Mouse (Mus musculus): ENCODE data around the gene Fcrl6. TPM values are rescaled to one million over a fixed set of nuclear protein-coding genes. Genes with fewer than 3 reads are reported as not detected.

Fcrl6 gene
- polyA plus RNA-seq, 1 experiment: not detected

DNA sequence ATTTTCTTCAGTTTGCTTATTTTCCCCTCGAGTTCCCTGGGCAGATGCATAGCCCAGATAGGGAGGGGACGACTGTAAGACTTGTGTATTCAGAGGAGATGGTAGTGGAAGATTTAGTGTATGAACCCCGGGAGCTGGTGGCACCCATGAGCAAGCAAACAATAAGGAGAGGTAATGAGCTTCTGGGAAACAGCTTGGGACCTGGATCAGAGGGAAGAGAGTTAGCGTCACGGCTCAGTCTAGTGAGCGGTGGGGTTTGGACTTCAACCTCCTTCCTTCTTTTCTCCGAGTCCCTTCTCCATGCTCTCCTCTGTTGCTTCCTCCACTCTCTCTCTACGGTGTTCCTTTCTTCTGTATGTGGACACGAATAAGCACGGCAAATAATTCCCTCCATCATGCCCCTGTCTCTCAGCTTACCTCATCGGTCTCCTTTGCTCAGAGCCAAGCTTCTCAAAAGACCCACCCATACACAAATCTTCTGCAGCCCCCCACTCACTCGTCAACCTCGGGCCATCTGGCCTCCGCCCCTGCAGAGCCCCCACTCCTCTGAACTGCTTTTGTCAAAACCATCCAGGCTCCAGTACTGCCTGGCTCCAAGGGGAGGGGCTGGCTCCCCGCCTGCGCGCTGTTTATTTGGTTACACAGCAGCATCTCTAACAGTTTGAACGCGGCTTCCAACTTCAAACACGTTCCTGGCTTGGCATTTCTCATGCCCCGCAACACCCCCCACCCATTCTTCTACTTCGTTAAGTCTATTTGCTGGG, 14.4 kb upstream of the Fcrl6 start:
- Histone ChIP-seq H3K27me3 (replicated peaks) (peaks cover 29% of the 10 kb centered on the region), H3K9me3 (no peaks in the 10 kb centered on the region), H3K4me3 (replicated peaks) (no peak overlapping the region), H3K4me1 (no peaks in the 10 kb centered on the region), H3K36me3 (replicated peaks; ENCODE audit: low read length) (no peaks in the 10 kb centered on the region)
- TF ChIP-seq GATA1 (IDR thresholded peaks at IDR 0.05; ENCODE audit: borderline replicate concordance, low read length) (no peak), FLI1 (IDR thresholded peaks at IDR 0.05; ENCODE audit: low read length) (no peak)

DNA sequence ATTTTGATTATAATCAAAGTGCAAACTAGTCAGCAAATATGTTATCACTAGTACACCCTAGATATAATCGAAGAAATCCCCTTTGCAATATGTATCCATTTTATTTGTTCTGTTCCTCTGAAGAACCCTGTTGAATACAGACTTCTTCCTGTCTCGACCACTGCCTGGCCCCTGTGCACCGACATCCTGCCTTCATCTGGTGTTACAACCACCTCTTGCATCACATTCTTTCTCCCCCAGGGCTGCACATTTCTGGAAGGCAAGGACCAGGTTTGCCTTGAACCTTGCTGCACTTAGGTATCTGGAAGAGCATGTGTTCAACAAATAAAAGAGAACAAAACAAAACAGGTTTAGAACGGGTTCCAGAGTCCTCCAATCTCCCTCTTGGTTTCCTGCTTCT, 13.1 kb upstream of the Fcrl6 start:
- H3K4me3 ChIP-seq (replicated peaks): no peak overlapping the region
- no peaks in the 10 kb centered on the region for H3K36me3 ChIP-seq (replicated peaks; ENCODE audit: low read length)
- no peaks in the 10 kb centered on the region for H3K4me1 ChIP-seq
- no peaks in the 10 kb centered on the region for H3K9me3 ChIP-seq
- peaks cover 30% of the 10 kb centered on the region for H3K27me3 ChIP-seq (replicated peaks)
- no peak for TF ChIP-seq GATA1 (IDR thresholded peaks at IDR 0.05; ENCODE audit: borderline replicate concordance, low read length)
- TF ChIP-seq FLI1 (IDR thresholded peaks at IDR 0.05; ENCODE audit: low read length): no peak

DNA sequence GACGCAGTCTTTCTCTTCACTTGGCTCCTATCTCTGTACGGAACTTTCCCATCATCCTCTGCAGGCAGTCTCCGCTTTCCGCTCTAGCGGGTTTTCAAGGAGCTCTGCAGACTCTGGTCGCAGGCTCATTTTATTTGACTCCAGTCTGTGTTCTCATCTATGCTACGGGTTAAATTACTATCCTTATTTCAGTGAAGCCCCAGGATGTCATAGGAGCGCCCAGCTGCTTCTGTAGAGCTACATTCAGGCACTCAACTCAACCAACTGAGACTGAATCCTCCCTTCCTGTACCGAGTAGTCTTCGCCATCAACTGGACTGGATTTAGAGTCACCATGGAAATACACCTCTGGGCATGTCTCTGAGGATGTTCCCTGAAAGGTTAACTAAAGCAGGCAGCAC, 12.3 kb upstream of the Fcrl6 start:
- no peak for TF ChIP-seq GATA1 (IDR thresholded peaks at IDR 0.05; ENCODE audit: borderline replicate concordance, low read length)
- TF ChIP-seq FLI1 (IDR thresholded peaks at IDR 0.05; ENCODE audit: low read length): no peak

DNA sequence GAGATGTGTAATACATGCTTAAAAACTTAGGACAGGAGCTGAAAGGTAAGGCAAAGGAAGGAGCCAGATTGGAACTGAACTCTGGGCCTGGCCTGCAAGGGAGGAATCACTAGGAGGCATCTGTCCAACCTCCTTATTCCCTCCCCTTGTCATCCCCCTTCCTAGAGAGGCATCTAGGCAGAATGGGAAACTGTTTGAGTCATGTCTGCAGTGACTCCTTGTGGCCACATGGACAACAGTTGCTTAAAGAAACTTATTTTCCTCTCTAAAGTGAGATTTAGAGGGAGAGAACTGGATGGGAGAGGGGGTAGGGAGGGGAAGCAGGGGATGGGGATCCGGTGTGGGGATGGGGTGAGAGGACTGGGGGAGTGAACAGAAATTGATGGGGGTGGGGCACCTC, 10.4 kb upstream of the Fcrl6 start:
- H3K9me3 ChIP-seq: no peaks in the 10 kb centered on the region
- no peak overlapping the region for H3K4me3 ChIP-seq (replicated peaks)
- TF ChIP-seq FLI1 (IDR thresholded peaks at IDR 0.05; ENCODE audit: low read length): no peak
- TF ChIP-seq GATA1 (IDR thresholded peaks at IDR 0.05; ENCODE audit: borderline replicate concordance, low read length): no peak
- no peaks in the 10 kb centered on the region for H3K4me1 ChIP-seq
- peaks cover 31% of the 10 kb centered on the region for H3K27me3 ChIP-seq (replicated peaks)
- H3K36me3 ChIP-seq (replicated peaks; ENCODE audit: low read length): no peaks in the 10 kb centered on the region

More for the DNA sequence above, 12.3 kb upstream of the Fcrl6 start:
- no peaks in the 10 kb centered on the region for H3K36me3 ChIP-seq (replicated peaks; ENCODE audit: low read length)
- peaks cover 31% of the 10 kb centered on the region for H3K27me3 ChIP-seq (replicated peaks)
- no peak overlapping the region for H3K4me3 ChIP-seq (replicated peaks)
- H3K4me1 ChIP-seq: no peaks in the 10 kb centered on the region
- H3K9me3 ChIP-seq: no peaks in the 10 kb centered on the region

DNA sequence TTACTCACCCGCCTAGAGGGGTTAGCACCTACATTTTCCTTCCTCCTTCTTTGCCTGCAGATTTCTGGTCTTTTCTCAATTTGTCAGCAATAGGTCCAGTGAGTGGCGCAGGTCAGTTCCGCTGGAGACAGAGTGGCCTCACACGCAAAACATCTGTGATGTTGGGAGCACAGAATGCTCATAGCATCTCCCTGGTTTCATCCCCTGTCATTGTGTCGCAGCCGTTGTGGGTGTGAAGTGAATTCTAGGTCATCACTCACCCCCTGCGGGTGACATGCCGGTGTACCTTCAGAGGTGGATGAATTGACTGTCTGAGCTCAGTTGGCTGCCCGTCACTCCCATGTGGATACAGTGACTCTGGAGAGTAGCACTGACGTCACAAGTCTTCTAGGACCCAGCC, 9.0 kb upstream of the Fcrl6 start:
- Histone ChIP-seq H3K9me3 (no peaks in the 10 kb centered on the region), H3K27me3 (replicated peaks) (peaks cover 24% of the 10 kb centered on the region), H3K4me3 (replicated peaks) (no peak overlapping the region), H3K36me3 (replicated peaks; ENCODE audit: low read length) (no peaks in the 10 kb centered on the region), H3K4me1 (no peaks in the 10 kb centered on the region)
- TF ChIP-seq GATA1 (IDR thresholded peaks at IDR 0.05; ENCODE audit: borderline replicate concordance, low read length): no peak
- no peak for TF ChIP-seq FLI1 (IDR thresholded peaks at IDR 0.05; ENCODE audit: low read length)

DNA sequence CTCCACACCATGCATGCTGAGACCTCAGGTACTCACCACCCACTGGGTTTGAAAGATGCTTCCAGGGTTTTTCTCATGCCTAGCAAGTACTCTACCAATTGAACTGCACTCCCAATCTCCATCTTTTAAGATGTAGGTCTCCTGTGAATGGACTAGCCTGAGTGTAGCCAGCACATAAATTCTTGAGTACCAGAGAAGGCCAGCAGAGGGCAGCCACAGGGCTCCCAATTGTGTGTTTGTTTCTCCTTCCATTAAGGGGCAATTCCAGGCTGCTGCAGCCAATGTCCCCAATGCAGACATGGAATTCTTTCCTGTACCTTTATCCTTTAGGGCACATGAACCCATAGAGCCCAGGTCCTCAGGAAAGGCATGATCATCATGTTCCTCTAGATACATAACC, 7.9 kb downstream of the Fcrl6 start:
- Histone ChIP-seq H3K4me1 (0 out of 2 replicates have a peak, but pooled peaks cover 2% of the 10 kb centered on the region), H3K27me3 (replicated peaks) (peaks cover 32% of the 10 kb centered on the region), H3K36me3 (replicated peaks; ENCODE audit: low read length) (no peaks in the 10 kb centered on the region), H3K9me3 (no peaks in the 10 kb centered on the region), H3K4me3 (replicated peaks) (no peak overlapping the region)
- no peak for TF ChIP-seq FLI1 (IDR thresholded peaks at IDR 0.05; ENCODE audit: low read length)
- no peak for TF ChIP-seq GATA1 (IDR thresholded peaks at IDR 0.05; ENCODE audit: borderline replicate concordance, low read length)

DNA sequence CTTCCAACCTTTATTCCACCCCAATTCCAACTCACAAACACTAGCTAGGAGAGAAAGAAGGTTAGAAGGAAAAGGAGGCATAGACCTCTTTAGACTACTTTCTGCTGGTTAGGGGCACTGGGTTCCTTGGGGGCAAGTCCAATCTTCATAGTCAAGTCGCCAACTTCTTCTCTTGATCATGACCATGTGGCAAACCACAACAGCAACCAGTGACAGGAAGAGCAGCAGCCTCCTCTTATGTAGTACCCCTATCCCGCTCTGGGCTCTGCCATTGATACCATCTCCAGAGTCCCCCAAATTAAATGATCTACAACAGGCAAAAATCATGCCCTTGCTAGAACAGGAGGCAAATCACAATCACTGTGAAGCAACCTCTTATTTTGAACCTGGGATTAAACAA, 8.4 kb downstream of the Fcrl6 start:
- TF ChIP-seq FLI1 (IDR thresholded peaks at IDR 0.05; ENCODE audit: low read length) (no peak), GATA1 (IDR thresholded peaks at IDR 0.05; ENCODE audit: borderline replicate concordance, low read length) (no peak)
- Histone ChIP-seq H3K36me3 (replicated peaks; ENCODE audit: low read length) (no peaks in the 10 kb centered on the region), H3K4me3 (replicated peaks) (no peak overlapping the region), H3K9me3 (no peaks in the 10 kb centered on the region), H3K4me1 (0 out of 2 replicates have a peak, but pooled peaks cover 2% of the 10 kb centered on the region), H3K27me3 (replicated peaks) (peaks cover 35% of the 10 kb centered on the region)

DNA sequence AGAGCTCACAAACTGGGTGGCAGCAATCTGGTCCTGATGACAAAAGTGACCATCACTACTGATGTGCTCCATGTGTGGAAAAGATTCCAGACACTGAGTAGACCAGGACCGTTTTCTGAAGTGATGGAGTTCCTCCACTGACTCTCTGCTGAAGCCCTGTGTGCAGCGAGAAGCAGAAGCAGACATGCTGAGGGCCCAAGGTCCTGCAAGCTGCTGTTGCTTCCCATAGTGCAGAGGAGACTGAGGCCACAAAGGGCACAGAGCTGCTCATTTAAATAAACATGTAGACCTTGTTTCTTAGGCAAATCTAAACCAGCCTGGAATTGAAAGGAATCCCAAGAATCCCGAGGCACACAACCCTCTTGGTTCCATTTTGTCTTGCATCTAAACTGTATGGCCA, 9.0 kb downstream of the Fcrl6 start:
- no peak for TF ChIP-seq GATA1 (IDR thresholded peaks at IDR 0.05; ENCODE audit: borderline replicate concordance, low read length)
- no peak for TF ChIP-seq FLI1 (IDR thresholded peaks at IDR 0.05; ENCODE audit: low read length)
- peaks cover 36% of the 10 kb centered on the region for H3K27me3 ChIP-seq (replicated peaks)
- H3K9me3 ChIP-seq: no peaks in the 10 kb centered on the region
- no peak overlapping the region for H3K4me3 ChIP-seq (replicated peaks)
- H3K36me3 ChIP-seq (replicated peaks; ENCODE audit: low read length): no peaks in the 10 kb centered on the region
- H3K4me1 ChIP-seq: 0 out of 2 replicates have a peak, but pooled peaks cover 2% of the 10 kb centered on the region

DNA sequence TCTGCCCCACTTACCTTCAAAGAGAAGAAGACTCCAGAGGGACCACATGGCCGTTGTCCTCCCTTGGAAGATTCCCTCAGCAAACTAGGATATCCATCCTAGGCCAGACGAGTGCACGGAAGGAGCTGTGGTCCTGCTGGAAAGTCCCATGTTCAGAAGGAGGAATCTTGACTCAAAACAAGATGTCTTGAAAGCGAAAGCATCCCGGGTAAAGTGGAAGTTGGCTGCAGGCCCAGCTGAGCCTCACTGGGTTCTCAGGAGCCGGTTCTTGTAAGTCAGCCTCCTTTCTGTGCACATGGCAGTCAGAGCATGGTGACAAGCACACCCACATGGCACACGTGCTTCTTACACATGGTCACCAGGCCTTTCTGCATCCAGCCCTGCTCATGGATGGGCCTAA, 12.0 kb downstream of the Fcrl6 start, which contains the start of gene Slamf8:
Gene Slamf8, minus strand, starts transcription at position 184 of the 400 bp plus-strand sequence.
- H3K36me3 ChIP-seq (replicated peaks; ENCODE audit: low read length): no peaks in the 10 kb centered on the region
- TF ChIP-seq GATA1 (IDR thresholded peaks at IDR 0.05; ENCODE audit: borderline replicate concordance, low read length): no peak
- no peak for TF ChIP-seq FLI1 (IDR thresholded peaks at IDR 0.05; ENCODE audit: low read length)
- no peaks in the 10 kb centered on the region for H3K9me3 ChIP-seq
- H3K4me1 ChIP-seq: 0 out of 2 replicates have a peak, but pooled peaks cover 2% of the 10 kb centered on the region
- H3K4me3 ChIP-seq (replicated peaks): no peak within 1 kb of the TSS
- H3K27me3 ChIP-seq (replicated peaks): peaks cover 51% of the 10 kb centered on the region

Data from megakaryocyte, embryonic 14.5 days (primary cell).